Mouse (Mus musculus): ENCODE measurements around the gene Ing2.

- TF ChIP-seq CTCF (IDR thresholded peaks at IDR 0.05; ENCODE audit: low read depth) (no peak), EP300 (IDR thresholded peaks at IDR 0.05; ENCODE audit: low read depth) (no peak)
Measured at GRCm38 (mm10) chr8:47664231-47664785, 11.0 kb downstream of the Ing2 start.

Measured in heart, postnatal 0 days (tissue).